Mouse (Mus musculus): ENCODE measurements around the gene Cpn2.

- TF ChIP-seq CTCF (IDR thresholded peaks at IDR 0.05) (no peak), EP300 (IDR thresholded peaks at IDR 0.05) (no peak)
These were observed 51.5 kb downstream of the Cpn2 start for GRCm38 (mm10) chr16:30215811-30216210.

Data from lung, postnatal 0 days (tissue).